Mouse (Mus musculus): ENCODE data around the gene Rnd1. TPM values are rescaled to one million over a fixed set of nuclear protein-coding genes. Genes with fewer than 3 reads are reported as not detected.

Gene Rnd1
- polyA plus RNA-seq, 1 experiment from 2014 or later = 0.94 TPM

DNA sequence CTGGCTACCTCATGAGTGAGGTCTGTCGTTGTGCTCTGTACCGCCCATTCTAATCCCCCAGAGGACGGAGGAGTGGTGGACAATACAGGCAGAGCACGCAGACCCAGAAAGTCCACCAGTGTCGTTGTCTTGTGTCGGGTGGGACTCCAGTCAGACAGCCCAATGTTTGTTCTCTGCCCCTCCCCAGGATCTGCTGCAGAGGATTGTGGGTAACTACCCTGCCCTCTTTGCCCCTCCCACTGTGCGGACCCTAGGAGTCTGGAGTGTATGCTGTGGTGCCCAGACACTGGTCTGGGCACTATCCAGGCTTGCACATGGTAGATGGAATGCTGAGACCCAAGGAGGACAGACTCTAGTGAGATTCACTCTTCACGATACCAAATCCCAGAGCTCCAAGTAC is 19.0 kb upstream of the Rnd1 start:
- Histone ChIP-seq H3K27me3 (ENCODE audit: insufficient read depth, low read length) (peaks cover 12% of the 10 kb centered on the region), H3K27ac (ENCODE audit: low read depth) (no peak overlapping the region), H3K4me1 (ENCODE audit: insufficient read depth) (peaks cover 9% of the 10 kb centered on the region; the same call in 1 of the 2 replicates), H3K9me3 (ENCODE audit: low read length) (no peaks in the 10 kb centered on the region), H3K4me2 (ENCODE audit: low read depth, low read length) (no peak overlapping the region), H3K36me3 (replicated peaks; ENCODE audit: insufficient read depth, low read length) (no peaks in the 10 kb centered on the region), H3K9ac (replicated peaks) (no peak overlapping the region), H3K4me3 (ENCODE audit: low read depth, low read length) (no peak overlapping the region)
- no peak for TF ChIP-seq CTCF (IDR thresholded peaks at IDR 0.05; ENCODE audit: low read depth)
- no peak for TF ChIP-seq EP300 (IDR thresholded peaks at IDR 0.05; ENCODE audit: low read depth)
- DNase-seq (no peak), ATAC-seq (no peak)
- WGBS (ENCODE audit: insufficient replicate concordance) = 60% methylated on average over 8 of the region's 8 CpGs

DNA sequence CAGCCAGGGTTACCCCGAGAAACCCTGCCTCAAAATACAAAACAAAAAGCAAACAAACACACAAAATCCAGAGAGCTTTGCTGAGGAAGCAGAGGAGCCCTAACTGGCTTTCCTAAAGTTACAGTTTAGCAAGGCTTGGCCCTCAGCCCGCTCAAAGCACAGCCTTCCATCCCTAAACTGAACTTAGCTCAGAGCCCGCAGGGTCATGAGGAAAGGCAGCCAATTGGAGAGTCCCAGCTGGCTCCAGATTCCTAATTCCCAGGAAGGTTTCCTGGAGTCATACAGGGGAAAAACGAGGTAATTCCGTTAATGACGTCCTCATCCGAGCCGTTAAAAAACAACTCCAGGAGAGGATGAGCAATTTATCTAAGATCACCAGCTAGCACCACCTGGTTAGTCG is 18.5 kb upstream of the Rnd1 start:
- H3K9ac ChIP-seq (replicated peaks) = no peak overlapping the region
- peaks cover 9% of the 10 kb centered on the region; the same call in 1 of the 2 replicates for H3K4me1 ChIP-seq (ENCODE audit: insufficient read depth)
- WGBS (ENCODE audit: insufficient replicate concordance) = 51% methylated on average over 9 of the region's 9 CpGs
- H3K27me3 ChIP-seq (ENCODE audit: insufficient read depth, low read length) = peaks cover 11% of the 10 kb centered on the region
- H3K27ac ChIP-seq (ENCODE audit: low read depth) = no peak overlapping the region
- no peak for TF ChIP-seq CTCF (IDR thresholded peaks at IDR 0.05; ENCODE audit: low read depth)
- no peak for TF ChIP-seq EP300 (IDR thresholded peaks at IDR 0.05; ENCODE audit: low read depth)
- no peaks in the 10 kb centered on the region for H3K9me3 ChIP-seq (ENCODE audit: low read length)
- H3K4me3 ChIP-seq (ENCODE audit: low read depth, low read length) = no peak overlapping the region
- H3K36me3 ChIP-seq (replicated peaks; ENCODE audit: insufficient read depth, low read length) = no peaks in the 10 kb centered on the region
- DNase-seq (no peak), ATAC-seq (0 out of 2 replicates have a peak, but pooled peaks have one; percentile 19)
- no peak overlapping the region for H3K4me2 ChIP-seq (ENCODE audit: low read depth, low read length)

DNA sequence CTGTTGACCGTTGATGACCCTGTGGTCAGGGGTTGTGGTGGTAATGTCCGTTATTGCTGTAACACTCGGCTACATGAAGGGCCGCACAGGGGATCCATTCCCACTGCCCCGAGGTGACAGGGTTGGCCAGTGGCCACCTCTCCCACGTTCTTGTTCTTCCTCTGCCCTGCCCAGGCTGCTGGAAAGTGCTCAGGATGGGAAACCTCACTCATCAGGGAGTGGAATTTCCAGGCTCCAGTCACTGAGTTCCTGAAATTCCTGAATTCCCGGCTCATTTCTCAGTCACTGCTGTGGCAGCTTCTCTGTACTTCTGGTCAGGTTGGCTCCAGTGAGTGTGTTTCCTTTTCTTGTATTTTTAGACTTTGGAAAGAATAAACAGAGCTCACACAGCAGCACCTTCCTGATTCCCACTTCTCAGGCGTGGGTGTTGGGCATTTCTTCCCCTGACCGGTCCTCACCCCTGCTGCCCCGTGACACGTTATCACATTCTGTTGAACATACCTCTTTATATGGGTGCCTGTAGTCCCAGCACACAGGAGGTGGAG is 15.0 kb upstream of the Rnd1 start:
- Histone ChIP-seq H3K27ac (ENCODE audit: low read depth) (no peak overlapping the region), H3K9me3 (ENCODE audit: low read length) (no peaks in the 10 kb centered on the region), H3K27me3 (ENCODE audit: insufficient read depth, low read length) (no peaks in the 10 kb centered on the region), H3K4me2 (ENCODE audit: low read depth, low read length) (peak overlapping the region; percentile 16; the same call in 1 of the 2 replicates), H3K9ac (replicated peaks) (no peak overlapping the region), H3K4me3 (ENCODE audit: low read depth, low read length) (no peak overlapping the region), H3K4me1 (ENCODE audit: insufficient read depth) (peaks cover 5% of the 10 kb centered on the region; the same call in 1 of the 2 replicates), H3K36me3 (replicated peaks; ENCODE audit: insufficient read depth, low read length) (no peaks in the 10 kb centered on the region)
- WGBS (ENCODE audit: insufficient replicate concordance) = 36% methylated on average over 11 of the region's 11 CpGs
- ATAC-seq (peak; percentile 56), DNase-seq (peak; percentile 24)
- no peak for TF ChIP-seq EP300 (IDR thresholded peaks at IDR 0.05; ENCODE audit: low read depth)
- TF ChIP-seq CTCF (IDR thresholded peaks at IDR 0.05; ENCODE audit: low read depth) = no peak

DNA sequence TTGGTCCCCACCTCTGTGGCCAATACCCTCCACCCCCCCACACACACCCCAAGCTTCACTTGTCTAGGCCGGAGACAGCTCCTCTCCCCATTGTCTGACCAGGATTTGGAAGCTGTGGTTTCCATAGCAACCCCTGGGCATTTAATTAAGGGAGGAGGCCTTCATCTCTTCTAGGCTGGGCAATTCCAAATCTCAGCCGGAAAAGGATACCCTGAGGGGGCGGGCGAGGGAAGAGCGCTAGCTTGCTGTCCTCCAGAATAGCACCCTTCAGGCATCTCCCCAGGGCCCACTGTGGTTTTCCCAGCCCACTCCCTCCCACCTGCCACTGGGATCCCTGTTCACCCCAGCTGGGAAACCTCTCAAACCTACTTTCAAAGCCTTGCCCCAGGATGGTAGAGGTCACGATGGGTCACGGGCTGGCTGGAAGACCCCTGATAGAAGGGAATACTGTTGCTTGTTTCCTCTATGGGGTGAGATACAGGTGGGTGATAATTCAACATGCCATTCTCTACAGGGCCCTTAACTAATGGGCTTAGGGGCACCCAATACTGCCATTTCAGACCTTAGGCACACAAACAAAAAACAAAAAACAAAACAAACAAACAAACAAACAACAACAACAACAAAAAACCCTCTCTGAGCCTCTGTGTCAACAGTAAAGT is 14.4 kb upstream of the Rnd1 start:
- no peak overlapping the region for H3K4me2 ChIP-seq (ENCODE audit: low read depth, low read length)
- DNase-seq (no peak), ATAC-seq (no peak)
- H3K4me3 ChIP-seq (ENCODE audit: low read depth, low read length) = no peak overlapping the region
- 84% methylated on average over 7 of the region's 7 CpGs for WGBS (ENCODE audit: insufficient replicate concordance)
- no peaks in the 10 kb centered on the region for H3K36me3 ChIP-seq (replicated peaks; ENCODE audit: insufficient read depth, low read length)
- TF ChIP-seq EP300 (IDR thresholded peaks at IDR 0.05; ENCODE audit: low read depth) (no peak), CTCF (IDR thresholded peaks at IDR 0.05; ENCODE audit: low read depth) (no peak)
- H3K27ac ChIP-seq (ENCODE audit: low read depth) = no peak overlapping the region
- no peaks in the 10 kb centered on the region for H3K9me3 ChIP-seq (ENCODE audit: low read length)
- no peaks in the 10 kb centered on the region for H3K27me3 ChIP-seq (ENCODE audit: insufficient read depth, low read length)
- H3K9ac ChIP-seq (replicated peaks) = no peak overlapping the region
- peaks cover 5% of the 10 kb centered on the region; the same call in 1 of the 2 replicates for H3K4me1 ChIP-seq (ENCODE audit: insufficient read depth)

DNA sequence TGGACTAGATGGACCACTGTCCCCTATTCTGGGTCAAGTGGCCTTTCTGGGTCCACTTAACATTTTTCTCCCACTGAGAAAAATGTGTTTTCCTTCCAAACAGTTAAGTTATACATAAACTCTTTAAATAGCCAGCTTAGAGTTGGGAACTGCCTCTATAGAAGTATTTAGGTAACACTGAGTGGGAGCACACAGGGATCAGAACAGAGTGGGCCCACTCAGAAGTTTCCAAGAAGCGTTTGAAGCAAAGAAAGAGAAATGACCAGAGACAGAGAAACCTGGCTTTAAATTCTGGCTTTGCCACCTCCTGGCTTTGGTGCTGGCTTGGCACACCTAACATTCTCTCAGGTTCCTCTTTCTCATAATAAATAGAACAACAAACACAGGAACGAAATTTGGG is 12.4 kb upstream of the Rnd1 start:
- ATAC-seq (no peak), DNase-seq (no peak)
- H3K36me3 ChIP-seq (replicated peaks; ENCODE audit: insufficient read depth, low read length) = no peaks in the 10 kb centered on the region
- WGBS (ENCODE audit: insufficient replicate concordance) = 73% methylated on average over 2 of the region's 2 CpGs
- H3K27me3 ChIP-seq (ENCODE audit: insufficient read depth, low read length) = no peaks in the 10 kb centered on the region
- no peak overlapping the region for H3K9ac ChIP-seq (replicated peaks)
- peaks cover 5% of the 10 kb centered on the region; the same call in 1 of the 2 replicates for H3K4me1 ChIP-seq (ENCODE audit: insufficient read depth)
- H3K4me2 ChIP-seq (ENCODE audit: low read depth, low read length) = no peak overlapping the region
- TF ChIP-seq CTCF (IDR thresholded peaks at IDR 0.05; ENCODE audit: low read depth) (no peak), EP300 (IDR thresholded peaks at IDR 0.05; ENCODE audit: low read depth) (no peak)
- no peak overlapping the region for H3K27ac ChIP-seq (ENCODE audit: low read depth)
- no peak overlapping the region for H3K4me3 ChIP-seq (ENCODE audit: low read depth, low read length)
- no peaks in the 10 kb centered on the region for H3K9me3 ChIP-seq (ENCODE audit: low read length)

DNA sequence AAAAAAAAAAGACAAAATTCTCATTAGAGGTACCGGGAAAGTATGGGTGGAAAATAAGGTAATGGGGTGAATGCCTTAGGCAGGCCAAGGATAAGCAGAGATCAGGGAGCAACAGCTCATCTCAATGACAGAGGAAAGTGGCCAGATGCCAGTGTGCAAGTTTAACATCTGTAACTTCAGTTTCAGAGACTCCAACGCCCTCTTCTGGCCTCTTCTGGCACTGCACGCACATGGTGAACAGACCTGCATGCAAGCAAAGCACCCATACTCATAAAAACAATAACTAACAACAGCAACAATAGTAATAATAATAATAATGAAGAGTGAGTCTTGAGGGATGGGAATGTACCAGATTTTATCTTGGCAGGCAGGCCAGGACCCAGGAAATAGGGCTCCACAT is 8.7 kb upstream of the Rnd1 start:
- H3K4me2 ChIP-seq (ENCODE audit: low read depth, low read length) = no peak overlapping the region
- H3K27ac ChIP-seq (ENCODE audit: low read depth) = no peak overlapping the region
- H3K4me3 ChIP-seq (ENCODE audit: low read depth, low read length) = no peak overlapping the region
- no peaks in the 10 kb centered on the region for H3K27me3 ChIP-seq (ENCODE audit: insufficient read depth, low read length)
- WGBS (ENCODE audit: insufficient replicate concordance) = 74% methylated on average over 3 of the region's 3 CpGs
- peak; percentile 34 for TF ChIP-seq CTCF (IDR thresholded peaks at IDR 0.05; ENCODE audit: low read depth)
- TF ChIP-seq EP300 (IDR thresholded peaks at IDR 0.05; ENCODE audit: low read depth) = no peak
- ATAC-seq (no peak), DNase-seq (peak; percentile 44)
- H3K9me3 ChIP-seq (ENCODE audit: low read length) = no peaks in the 10 kb centered on the region
- H3K36me3 ChIP-seq (replicated peaks; ENCODE audit: insufficient read depth, low read length) = no peaks in the 10 kb centered on the region
- H3K9ac ChIP-seq (replicated peaks) = no peak overlapping the region
- H3K4me1 ChIP-seq (ENCODE audit: insufficient read depth) = no peaks in the 10 kb centered on the region

Measured in liver, postnatal 0 days (tissue).